Mouse (Mus musculus) urinary bladder, adult 18-20 months (tissue): ENCODE data around the gene Iqck.
A peak's percentile ranks its signal among the peaks of the same experiment; 100 is the strongest.

Experiments used
- DNase-seq, 2 experiments: peaks; one replicate each; pipeline ENCODE4 v3.0.0; 2022; ENCODE audit warnings: low spot score in 2 of 2, mixed read lengths in 2 of 2

Iqck gene

DNA sequence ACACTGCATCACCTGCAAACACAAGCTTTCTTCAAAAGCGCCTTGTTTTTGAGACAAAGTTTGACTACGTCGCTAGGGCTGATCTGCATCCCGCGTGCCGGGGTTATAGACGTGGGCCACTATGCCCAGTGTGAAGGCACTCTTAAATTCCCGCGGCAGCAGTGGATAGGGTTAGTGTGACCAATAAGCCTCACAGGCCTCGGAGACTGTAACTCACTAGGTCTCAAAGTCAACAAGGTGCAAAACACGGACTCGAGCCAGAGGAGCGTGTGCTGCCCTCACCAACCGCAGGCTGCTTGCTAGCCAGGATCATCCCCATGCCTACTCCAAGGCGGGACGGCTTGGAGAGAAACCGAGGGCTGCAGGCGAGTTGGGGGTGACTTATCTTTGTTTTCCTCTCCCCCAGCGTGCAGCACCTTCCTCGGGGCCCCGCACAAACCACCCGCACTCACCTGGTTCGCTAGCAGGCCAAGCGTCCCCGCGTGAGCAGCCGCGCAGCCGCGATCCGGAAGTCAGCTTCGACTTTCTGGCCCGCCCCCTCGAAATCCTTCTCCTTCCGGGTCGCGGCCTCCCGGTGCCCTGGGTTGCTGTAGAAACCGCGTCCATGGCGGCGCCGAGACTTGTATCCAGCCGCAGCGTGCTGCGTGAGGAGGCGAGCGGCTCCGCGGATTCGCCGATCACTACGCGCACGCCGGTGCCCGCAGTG is at the start of gene Iqck:
Gene Iqck, plus strand, starts transcription at position 582 of the 706 bp plus-strand sequence.
- DNase-seq, result peak; percentile 88 to 91

- DNase-seq, result no peak
Observed at GRCm38 (mm10) chr7:118806631-118807411, 48.7 kb upstream of the Iqck start.

GRCm38 (mm10) chr7:118807899-118808298 is 47.7 kb upstream of the Iqck start:
- DNase-seq, result no peak

DNA sequence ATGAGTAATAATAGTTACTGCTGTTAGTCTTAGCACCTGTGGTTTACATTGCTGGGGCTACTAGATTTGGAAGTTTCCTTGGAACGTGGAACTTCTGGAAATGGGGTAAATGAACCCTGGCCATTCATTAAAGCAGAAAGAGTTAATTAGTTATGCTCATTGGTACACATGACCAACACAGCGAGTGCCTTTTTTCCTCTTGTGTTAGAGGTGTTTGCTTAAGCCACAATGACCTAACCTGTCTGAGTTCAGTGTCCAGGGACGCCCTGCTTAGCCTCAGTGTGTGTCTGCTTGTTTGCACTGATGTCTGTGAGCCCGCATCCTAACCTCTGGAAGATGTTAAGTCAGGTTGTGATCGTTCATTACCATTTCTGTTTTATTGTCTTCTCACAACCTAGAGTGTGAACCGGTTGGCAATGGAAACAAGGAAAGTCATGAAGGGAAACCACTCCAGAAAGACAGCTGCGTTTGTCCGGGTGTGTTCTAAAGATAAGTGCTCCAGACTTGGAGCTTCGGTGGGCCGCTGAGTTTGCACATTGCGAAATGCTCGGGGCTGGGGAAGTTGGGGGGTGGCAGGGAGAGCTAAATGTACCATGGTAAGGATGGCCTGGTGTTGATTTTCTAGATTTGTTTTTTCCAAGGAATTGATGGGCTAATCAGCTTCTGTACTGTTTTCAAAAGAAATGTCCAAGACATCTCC is 44.0 kb upstream of the Iqck start:
- DNase-seq, result peak in 1 of 2 experiments; percentile 25

GRCm38 (mm10) chr7:118813592-118813991 is 42.0 kb upstream of the Iqck start:
- no peak for DNase-seq

GRCm38 (mm10) chr7:118816275-118816674 is 39.3 kb upstream of the Iqck start:
- DNase-seq, result no peak

GRCm38 (mm10) chr7:118817741-118818140 is 37.8 kb upstream of the Iqck start:
- no peak for DNase-seq

- no peak for DNase-seq
Observed at GRCm38 (mm10) chr7:118819666-118820065, 35.9 kb upstream of the Iqck start.

DNA sequence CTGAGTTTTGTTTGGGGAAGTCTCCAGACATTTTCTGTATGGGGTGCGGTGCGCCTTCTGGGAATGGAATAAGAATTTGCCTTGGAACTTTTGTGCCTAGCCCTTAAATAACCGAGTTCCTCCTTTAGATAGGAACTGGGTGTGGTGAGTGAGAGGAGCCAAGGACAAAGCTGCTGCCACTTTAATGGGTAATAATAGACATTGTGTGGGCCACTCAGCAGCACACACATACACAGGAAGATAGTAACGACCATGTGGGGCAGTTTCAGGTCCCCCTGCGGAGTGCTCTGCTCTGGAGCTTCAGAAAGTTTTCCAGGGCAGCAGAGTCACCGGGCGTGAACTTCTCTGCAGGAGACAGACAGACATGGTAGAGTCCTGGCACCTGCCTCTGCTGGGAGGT is 34.2 kb upstream of the Iqck start:
- DNase-seq, result no peak

GRCm38 (mm10) chr7:118821887-118822556 is 33.5 kb upstream of the Iqck start:
- no peak for DNase-seq

DNA sequence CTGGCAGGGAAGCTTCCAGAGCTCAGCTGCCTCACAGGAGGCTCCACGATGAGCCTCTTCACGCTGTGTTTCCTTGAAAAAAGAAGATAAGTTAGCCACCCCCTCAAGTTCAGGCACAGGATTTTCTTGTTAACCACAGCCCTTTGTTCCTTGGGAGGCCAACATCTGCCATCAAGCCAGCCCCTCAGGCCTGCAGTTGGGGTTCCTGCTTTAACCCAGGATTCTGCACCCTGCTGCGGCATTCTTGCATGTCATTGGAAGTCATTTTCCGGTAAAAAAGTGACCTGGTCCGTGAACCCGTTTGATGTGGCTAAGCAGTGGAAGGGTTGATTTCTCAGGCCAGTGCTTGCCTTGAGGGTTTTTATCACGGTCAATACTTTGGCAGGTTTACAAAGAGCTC is 31.1 kb upstream of the Iqck start:
- no peak for DNase-seq

DNA sequence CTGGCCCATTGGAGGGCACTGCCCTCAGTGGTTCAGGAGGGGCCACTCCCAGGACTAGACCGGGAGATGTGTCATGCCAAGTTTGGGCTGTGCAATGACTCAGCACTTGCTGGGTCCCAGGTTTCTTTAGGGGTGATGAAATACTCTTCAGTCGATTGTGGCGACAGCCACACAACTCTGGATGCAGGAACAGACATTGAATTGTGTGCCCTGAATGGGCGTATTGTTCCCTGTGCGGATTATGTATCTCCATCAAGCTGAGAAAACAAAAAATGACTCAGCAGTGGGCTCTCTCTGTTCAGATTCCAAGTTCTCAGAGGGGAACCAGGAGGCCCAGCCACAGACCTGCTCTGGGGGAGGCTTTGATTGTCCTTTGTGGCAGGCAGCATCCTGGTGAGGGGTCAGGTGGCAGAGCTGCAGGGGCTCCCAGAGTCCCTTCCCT is 27.6 kb upstream of the Iqck start:
- DNase-seq, result no peak

DNA sequence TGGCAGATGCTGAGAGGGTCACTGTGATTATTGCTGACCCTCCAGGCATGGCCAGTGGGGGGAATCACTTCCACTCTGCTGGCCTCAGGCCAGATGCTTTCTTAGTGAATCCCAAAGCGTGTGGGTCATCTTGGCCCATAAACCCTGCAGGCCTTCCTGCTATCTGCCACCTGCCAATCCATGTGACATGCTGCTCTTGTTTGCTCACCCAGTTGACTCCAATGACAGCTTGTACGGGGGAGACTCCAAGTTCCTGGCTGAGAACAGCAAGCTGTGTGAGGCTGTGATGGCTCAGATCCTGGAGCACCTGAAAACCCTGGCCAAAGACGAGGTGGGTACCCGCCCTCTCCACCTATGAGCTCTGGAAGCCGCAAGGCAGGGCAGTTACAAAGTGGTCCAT is 17.7 kb upstream of the Iqck start:
- no peak for DNase-seq

- DNase-seq, result no peak
Observed at GRCm38 (mm10) chr7:118841030-118841745, 14.4 kb upstream of the Iqck start.

GRCm38 (mm10) chr7:118841796-118842195 is 13.8 kb upstream of the Iqck start:
- DNase-seq, result no peak

GRCm38 (mm10) chr7:118842938-118843337 is 12.6 kb upstream of the Iqck start:
- no peak for DNase-seq

- peak; percentile 22 to 26 for DNase-seq
Observed at GRCm38 (mm10) chr7:118845141-118845540, 10.4 kb upstream of the Iqck start.

- no peak for DNase-seq
Observed at GRCm38 (mm10) chr7:118846329-118846728, 9.2 kb upstream of the Iqck start.

DNA sequence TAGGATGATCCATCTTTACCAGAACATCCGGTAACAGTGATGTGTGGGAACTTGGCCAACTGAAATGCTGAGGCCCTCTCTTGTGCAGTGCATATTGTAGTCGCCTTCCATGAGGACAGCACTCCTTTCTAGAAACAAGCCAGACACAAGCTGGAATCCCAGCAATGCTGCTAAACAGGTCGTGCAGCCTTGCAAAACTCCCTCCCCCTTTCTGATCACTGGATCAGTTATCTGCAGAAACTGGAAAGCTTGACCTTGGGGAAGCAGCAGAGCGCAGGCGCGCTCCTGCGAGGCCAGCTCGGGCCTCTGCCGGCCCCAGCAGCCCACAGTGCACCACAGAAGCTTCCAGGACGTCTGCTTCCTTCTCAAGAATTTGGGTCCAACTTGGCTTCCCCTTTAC is 6.8 kb upstream of the Iqck start:
- peak; percentile 30 to 54 for DNase-seq

- DNase-seq, result no peak
Observed at GRCm38 (mm10) chr7:118849543-118850250, 5.9 kb upstream of the Iqck start.
